Mouse (Mus musculus): ENCODE data around the gene Spcs3. TPM values are rescaled to one million over a fixed set of nuclear protein-coding genes. Genes with fewer than 3 reads are reported as not detected.

Gene Spcs3
- polyA plus RNA-seq, 1 experiment: 87.3 TPM

DNA sequence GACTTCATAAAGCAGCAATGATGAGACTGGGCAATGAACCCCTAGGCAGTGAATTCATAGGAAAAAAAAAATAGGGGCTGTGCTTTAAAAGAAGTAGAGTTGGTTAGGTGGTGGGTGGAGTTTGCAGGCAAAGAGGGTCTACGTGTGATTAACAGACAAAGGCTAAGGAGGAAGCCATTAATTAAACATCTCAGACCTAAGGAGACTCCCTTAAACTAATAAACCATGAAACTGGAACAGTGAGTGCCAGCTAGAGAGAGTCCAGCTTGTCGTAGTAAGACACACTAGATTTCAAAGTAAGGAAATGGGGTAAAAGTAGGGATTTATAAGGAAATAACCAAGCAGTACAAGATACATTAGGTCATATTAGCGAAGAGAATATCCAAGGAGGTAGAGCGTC, 41.4 kb downstream of the Spcs3 start:
- Histone ChIP-seq H3K4me1 (ENCODE audit: control insufficient read depth, insufficient read depth, low read length) (no peaks in the 10 kb centered on the region), H3K4me3 (ENCODE audit: insufficient read depth, low read length) (no peak overlapping the region), H3K27ac (ENCODE audit: insufficient read depth, low read length) (no peak overlapping the region)
- TF ChIP-seq CTCF (IDR thresholded peaks at IDR 0.05; ENCODE audit: borderline replicate concordance, insufficient read depth, low read length): no peak
- no peak for TF ChIP-seq POLR2A (IDR thresholded peaks at IDR 0.05; ENCODE audit: low read depth, low read length)

DNA sequence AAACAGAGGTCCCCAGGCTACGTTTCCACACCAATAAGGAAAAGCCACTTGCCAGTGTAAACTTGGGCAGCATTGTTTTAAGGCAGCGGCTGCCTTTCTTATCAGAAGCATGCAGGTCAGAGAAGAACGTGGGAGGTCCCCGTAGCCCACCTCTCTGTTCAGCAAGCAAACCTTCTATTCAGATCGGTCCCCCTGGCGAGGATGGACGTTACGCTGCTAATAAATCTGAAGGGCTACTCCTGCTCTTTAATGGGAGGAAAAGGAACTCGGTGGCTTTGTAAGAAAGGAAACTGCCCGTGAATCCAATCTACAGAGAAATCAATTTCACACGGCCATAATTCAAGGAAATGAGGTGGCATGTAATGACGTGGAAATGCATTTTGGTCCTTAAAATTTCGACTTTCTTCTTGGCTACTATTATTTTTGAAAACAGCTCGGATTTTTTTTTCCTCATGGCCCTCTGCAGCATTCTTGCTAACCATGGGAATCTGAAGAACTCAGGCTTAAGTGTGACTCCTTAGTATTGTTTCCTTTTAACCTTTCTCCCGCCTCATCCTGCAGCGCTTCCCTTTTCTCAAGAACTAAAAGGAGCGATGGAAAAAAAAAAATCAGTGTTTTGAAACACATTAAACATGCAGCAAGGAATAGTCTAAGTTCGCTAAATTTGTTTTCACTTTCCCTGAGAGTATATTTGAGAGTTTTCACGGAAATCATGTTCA, 43.1 kb downstream of the Spcs3 start:
- Histone ChIP-seq H3K4me3 (ENCODE audit: insufficient read depth, low read length) (no peak overlapping the region), H3K27ac (ENCODE audit: insufficient read depth, low read length) (no peak overlapping the region)

More for the DNA sequence above, 43.1 kb downstream of the Spcs3 start:
- no peaks in the 10 kb centered on the region for H3K4me1 ChIP-seq (ENCODE audit: control insufficient read depth, insufficient read depth, low read length)
- TF ChIP-seq POLR2A (IDR thresholded peaks at IDR 0.05; ENCODE audit: low read depth, low read length): no peak
- no peak for TF ChIP-seq CTCF (IDR thresholded peaks at IDR 0.05; ENCODE audit: borderline replicate concordance, insufficient read depth, low read length)

Other genes starting within 250 kb of the Spcs3 start
- gene Asb5, start 418 bp downstream of the Spcs3 start, polyA plus RNA-seq (2011; ENCODE audit: insufficient read length, low read depth, missing spikeins): 0.33 and 0.80 TPM in 2 replicates
- gene Spata4, start 70.8 kb upstream of the Spcs3 start, polyA plus RNA-seq (2011; ENCODE audit: insufficient read length, low read depth, missing spikeins): not detected in 2 replicates